23 mouse cellular contexts compared by ENCODE assay signal in the genomic region with DNA sequence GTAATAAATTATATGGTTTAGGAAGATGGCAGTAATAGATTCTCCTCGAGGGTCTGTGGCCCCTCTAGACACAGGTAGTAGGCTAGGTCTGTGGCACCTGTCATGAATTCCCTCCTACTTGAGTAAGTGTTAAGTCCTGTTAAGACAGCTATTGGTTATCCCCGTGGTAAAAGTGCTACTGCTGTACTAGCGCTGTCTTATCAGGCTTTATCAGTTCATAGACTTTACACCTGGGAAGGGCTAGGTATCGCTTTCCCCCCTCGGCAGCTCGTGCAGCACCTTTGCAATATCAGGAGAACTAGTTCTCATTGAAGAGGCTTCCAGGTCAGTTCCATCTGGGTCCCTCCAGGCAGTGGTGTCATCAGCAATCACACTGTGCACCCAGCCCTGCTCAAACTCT.
"Had no signal": no experiment of that assay in that cellular context is flagged by ENCODE, and none has a peak within 500 bp of the region (broad histone marks: within the 10 kb centered on the region; RNA-seq: fewer than 3 reads in every experiment).

No protein-coding gene starts in this region.

- H3K9me3 ChIP-seq: liver, embryonic 15.5 days; lung, embryonic 15.5 days; megakaryocyte, embryonic 14.5 days; midbrain, embryonic 12.5 days; neural tube, embryonic 13.5 days; neural tube, embryonic 15.5 days had no signal

- ATAC-seq: liver, postnatal 0 days; lung, postnatal 0 days; midbrain, embryonic 16.5 days had no signal

- H3K4me2 ChIP-seq: liver, embryonic 15.5 days; lung, embryonic 15.5 days; midbrain, embryonic 12.5 days; neural tube, embryonic 13.5 days; neural tube, embryonic 15.5 days had no signal

- H3K4me3 ChIP-seq: liver, embryonic 15.5 days; lung, embryonic 15.5 days; megakaryocyte, embryonic 14.5 days; midbrain, embryonic 12.5 days; myocyte; neural tube, embryonic 13.5 days; neural tube, embryonic 15.5 days had no signal

- H3K27ac ChIP-seq: liver, embryonic 15.5 days; lung, embryonic 15.5 days; macrophage; midbrain, embryonic 12.5 days; neural tube, embryonic 13.5 days; neural tube, embryonic 15.5 days had no signal

- H3K9ac ChIP-seq: liver, embryonic 15.5 days; liver, postnatal 0 days; lung, embryonic 15.5 days; midbrain, embryonic 12.5 days; neural tube, embryonic 13.5 days; neural tube, embryonic 15.5 days had no signal

- H3K4me1 ChIP-seq: liver, embryonic 15.5 days; lung, embryonic 15.5 days; neural tube, embryonic 15.5 days had no signal

- DNase-seq: liver, postnatal 0 days; lung, adult 2 months; lung, postnatal 14 days; lung, postnatal 36 days; midbrain, embryonic 14.5 days; retina, postnatal 1 day; right cerebral cortex, adult 18-20 months; right cerebral cortex, postnatal 25 days; right cerebral cortex, postnatal 4 days; spleen, adult 18-20 months; thymus, adult 2 months; thymus, postnatal 25 days; thymus, postnatal 4 days had no signal

- H3K27me3 ChIP-seq: liver, embryonic 15.5 days; lung, embryonic 15.5 days; megakaryocyte, embryonic 14.5 days; midbrain, embryonic 12.5 days; neural tube, embryonic 13.5 days; neural tube, embryonic 15.5 days had no signal
